Mouse (Mus musculus): Measurements from ENCODE around the gene Dnajb4.
"Not testable (repeated sequence)": the region's sequence is repeated elsewhere in the genome, so short reads cannot be mapped to it uniquely, and the experiment has no call there.

Dnajb4 gene

GRCm38 (mm10) chr3:152209967-152210634 lies at the start of gene Dnajb4, which contains the start of gene Fubp1:
Dnajb4 (minus strand) TSS chr3:152210302.
Fubp1 (plus strand) TSS chr3:152210422.
- in situ Hi-C loops (cut with MboI, MseI) = loop anchor here (25.0 kb wide), 1 partner anchor 1702 kb away; the partner anchor contains the start of genes Msh4 and Rabggtb

- in situ Hi-C loops (cut with MboI, MseI) = not testable (repeated sequence)
Observed at GRCm38 (mm10) chr3:152259409-152259808, 49.3 kb upstream of the Dnajb4 start.

- in situ Hi-C loops (cut with MboI, MseI) = no loop called here
Observed at GRCm38 (mm10) chr3:152257528-152257927, 47.4 kb upstream of the Dnajb4 start.

GRCm38 (mm10) chr3:152250487-152250886 lies 40.4 kb upstream of the Dnajb4 start:
- in situ Hi-C loops (cut with MboI, MseI) = no loop called here

DNA sequence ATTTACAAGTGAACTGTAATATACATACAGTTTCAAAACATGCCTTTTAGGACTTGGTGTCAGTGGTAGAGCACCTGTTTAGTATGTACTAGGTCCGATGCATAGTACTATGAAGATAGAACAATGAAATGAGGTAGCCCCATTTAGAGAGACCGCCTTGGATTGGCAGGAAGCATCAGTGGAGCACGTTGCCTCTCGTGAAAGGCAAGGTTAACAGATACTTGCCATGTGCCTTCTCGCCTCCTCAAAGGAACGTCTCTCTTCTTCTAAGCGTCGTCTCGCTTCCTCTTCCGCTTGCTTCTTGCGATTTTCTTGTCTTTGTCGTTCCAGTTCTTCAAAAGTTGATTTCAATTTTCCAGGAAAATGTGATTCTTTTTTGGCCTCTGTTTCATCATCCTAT lies 37.6 kb upstream of the Dnajb4 start:
- in situ Hi-C loops (cut with MboI, MseI) = no loop called here

- in situ Hi-C loops (cut with MboI, MseI) = no loop called here
Observed at GRCm38 (mm10) chr3:152245273-152245910, 35.3 kb upstream of the Dnajb4 start.

GRCm38 (mm10) chr3:152243304-152243703 lies 33.2 kb upstream of the Dnajb4 start:
- in situ Hi-C loops (cut with MboI, MseI) = no loop called here

DNA sequence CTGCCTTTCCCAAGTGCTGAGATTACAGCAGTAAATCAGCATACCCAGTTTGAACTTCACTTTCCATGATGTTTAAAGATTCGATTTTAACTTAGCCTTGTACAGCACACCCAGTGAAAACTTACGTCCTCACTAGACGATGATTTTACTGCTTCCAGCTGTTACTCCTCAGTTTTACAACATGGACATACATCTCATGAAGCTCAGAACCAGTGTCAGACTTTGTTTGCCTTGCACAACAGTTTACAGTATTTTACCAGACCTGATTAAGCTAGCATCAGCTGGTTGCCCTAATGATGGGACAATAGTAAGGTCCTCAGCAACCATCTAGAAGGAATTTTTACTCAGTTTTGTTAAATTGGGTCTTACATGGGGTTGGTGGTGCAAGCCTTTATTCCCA lies 31.0 kb upstream of the Dnajb4 start:
- in situ Hi-C loops (cut with MboI, MseI) = no loop called here

DNA sequence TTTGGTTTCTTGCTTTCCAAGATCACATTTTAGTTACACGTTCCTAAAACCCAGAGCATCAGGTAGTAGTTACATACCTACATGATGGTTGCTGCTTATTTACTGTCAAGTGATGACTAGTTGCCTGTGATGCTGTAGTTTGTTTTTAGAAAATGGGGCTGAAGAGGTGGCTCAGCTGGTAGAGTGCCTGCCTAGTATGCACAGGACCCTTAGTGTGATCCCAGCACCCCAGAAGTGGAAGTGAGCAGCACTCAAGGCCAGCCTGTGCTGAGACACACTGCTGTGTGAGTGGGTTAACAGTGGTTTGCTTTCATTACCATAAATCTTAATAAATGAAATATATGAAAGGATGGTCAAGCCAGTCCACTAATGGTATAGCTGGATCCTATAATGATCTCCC lies 29.5 kb upstream of the Dnajb4 start:
- in situ Hi-C loops (cut with MboI, MseI) = no loop called here

GRCm38 (mm10) chr3:152238836-152239235 lies 28.7 kb upstream of the Dnajb4 start:
- in situ Hi-C loops (cut with MboI, MseI) = no loop called here

- in situ Hi-C loops (cut with MboI, MseI) = no loop called here
Observed at GRCm38 (mm10) chr3:152235805-152236204, 25.7 kb upstream of the Dnajb4 start.

DNA sequence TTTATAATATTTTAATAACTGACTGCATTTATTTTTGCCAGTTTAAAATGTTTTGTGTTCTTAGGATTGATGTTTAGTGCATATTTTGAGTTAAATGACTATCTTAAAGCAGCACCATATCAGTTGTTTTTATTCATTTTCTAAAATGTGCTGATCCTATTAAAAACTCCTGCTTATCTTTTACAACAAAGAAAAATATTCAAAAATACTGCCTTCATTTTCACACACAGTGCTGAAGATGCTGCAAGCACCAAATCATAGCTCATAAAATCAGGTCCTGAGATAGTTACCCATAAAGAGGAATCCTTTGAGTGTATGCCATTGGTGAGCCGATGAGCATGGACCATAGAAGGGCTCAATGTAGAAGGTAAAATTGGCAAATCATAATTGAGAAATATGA lies 25.1 kb upstream of the Dnajb4 start:
- in situ Hi-C loops (cut with MboI, MseI) = no loop called here

- in situ Hi-C loops (cut with MboI, MseI) = no loop called here
Observed at GRCm38 (mm10) chr3:152231333-152232100, 21.4 kb upstream of the Dnajb4 start.

DNA sequence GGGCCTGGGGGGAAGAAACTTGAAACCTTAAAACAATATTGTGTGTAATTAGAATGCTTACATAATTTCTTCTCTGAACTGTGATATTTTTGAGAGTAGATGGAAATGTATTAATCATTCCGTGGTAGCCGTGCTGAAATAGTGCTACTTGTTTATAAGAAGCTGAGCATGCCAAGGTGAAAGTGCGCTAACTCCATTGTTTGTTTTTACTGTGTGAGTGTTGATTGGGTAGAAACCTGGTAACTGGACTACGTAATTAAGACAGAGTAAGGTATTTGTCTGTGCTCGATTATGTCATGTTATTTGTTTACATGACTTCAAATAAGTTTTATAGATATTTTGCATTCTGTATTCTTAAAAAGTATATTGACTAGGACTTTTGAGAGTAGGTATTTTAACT lies 19.2 kb upstream of the Dnajb4 start:
- in situ Hi-C loops (cut with MboI, MseI) = no loop called here

GRCm38 (mm10) chr3:152228843-152229242 lies 18.7 kb upstream of the Dnajb4 start:
- in situ Hi-C loops (cut with MboI, MseI) = no loop called here

DNA sequence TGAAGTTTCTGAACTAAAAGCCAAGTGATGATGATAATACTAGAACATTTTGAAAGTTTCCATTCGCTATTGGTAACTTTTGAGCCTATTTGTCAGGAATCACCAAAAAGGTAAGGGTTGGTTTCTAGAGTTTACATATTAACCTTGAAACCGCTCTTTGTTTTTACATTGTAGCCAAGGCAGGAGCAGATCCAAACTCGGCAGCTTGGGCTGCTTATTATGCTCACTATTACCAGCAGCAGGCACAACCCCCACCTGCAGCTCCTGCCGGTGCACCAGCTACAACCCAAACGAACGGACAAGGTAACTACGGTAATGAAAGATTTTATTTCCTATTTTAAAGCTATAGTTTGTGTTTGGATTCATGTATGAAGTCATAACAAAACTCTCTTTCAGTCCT lies 15.8 kb upstream of the Dnajb4 start:
- in situ Hi-C loops (cut with MboI, MseI) = no loop called here

GRCm38 (mm10) chr3:152224918-152225317 lies 14.8 kb upstream of the Dnajb4 start:
- in situ Hi-C loops (cut with MboI, MseI) = loop anchor here (25.0 kb wide), 1 partner anchor 1687 kb away; the partner anchor contains the start of genes Msh4 and Rabggtb

DNA sequence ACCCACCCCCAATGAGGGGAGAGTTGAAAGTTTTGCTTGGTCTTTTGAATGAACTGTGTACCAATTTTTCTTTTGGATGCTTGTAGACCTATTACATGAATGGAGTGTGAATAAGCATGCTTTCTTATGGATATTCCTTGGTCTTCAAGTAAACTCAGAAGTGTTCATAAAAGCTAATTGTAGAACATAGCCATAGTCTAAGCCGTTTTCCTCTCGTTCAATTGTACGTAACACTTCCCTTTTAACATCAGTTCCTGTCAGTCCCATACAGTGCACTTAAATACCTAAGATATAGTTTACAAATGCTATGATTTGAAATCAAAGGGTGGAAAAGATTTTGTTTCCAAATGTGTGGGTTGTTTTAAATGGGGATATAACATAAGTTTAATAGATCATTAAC lies 3.3 kb upstream of the Dnajb4 start:
- in situ Hi-C loops (cut with MboI, MseI) = loop anchor here (25.0 kb wide), 1 partner anchor 1699 kb away; the partner anchor contains the start of genes Msh4 and Rabggtb

- in situ Hi-C loops (cut with MboI, MseI) = loop anchor here (25.0 kb wide), 1 partner anchor 1700 kb away; the partner anchor contains the start of genes Msh4 and Rabggtb
Observed at GRCm38 (mm10) chr3:152211731-152212279, 1.7 kb upstream of the Dnajb4 start.

DNA sequence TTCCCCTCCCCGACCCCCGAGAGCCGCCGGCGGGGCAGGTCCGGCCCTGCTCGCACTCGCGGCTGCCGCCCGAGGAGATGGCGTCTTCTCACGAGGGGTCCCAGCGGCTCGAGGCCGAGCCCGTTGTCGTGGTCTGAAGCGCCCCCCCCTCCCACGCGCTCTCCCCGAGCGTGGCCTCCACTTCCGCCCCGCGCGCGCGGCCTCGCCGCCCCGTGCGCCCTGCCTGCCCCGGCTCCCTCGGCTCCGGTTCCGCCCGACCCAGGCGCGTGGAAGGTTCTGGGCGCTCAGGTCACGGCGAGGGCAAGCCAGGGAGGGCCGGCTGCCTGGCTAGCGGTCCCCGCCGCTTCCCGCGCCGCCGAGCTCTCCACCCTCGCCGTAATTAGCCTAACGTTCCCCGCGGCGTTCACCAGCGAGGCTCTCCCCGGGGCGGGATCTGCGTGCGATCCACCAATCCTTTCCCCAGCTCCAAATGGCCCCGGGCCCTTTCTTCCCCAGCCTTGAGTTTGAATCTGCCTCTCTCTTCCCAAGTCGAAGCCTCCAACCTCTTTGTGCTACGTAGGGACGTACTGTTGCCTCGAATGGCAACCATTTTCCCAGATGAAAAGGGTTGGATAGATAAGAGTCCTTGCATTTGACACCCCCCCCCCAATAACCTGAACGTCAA lies 758 bp upstream of the Dnajb4 start:
- in situ Hi-C loops (cut with MboI, MseI) = loop anchor here (25.0 kb wide), 1 partner anchor 1701 kb away; the partner anchor contains the start of genes Msh4 and Rabggtb
